Mouse (Mus musculus): Measurements from ENCODE around the gene Cdc14b. TPM values are rescaled to one million over a fixed set of nuclear protein-coding genes. Genes with fewer than 3 reads are reported as not detected.

The Cdc14b gene
- total RNA-seq, 1 experiment from 2014 or later = 5.6 TPM

DNA sequence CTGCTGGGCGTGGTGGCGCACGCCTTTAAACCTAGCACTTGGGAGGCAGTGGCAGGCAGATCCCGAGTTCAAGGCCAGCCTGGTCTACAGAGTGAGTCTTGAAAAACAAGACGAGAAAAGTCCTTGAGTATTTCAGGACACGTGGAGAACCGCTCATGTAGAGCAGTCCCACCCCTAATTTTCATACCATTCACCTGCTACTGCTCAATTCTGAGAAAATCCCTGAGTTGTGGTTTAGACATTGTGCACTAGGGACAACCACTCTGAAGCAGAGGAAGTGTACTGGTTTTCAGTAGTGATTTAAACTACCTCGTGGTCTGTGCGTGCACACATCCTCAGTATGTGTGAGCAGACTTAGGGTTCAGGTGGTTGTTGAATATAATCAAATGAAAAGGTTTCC lies 89.5 kb downstream of the Cdc14b start:
- ATAC-seq (ENCODE audit: extremely low read depth, insufficient number of reproducible peaks, low FRiP score, poor library complexity, severe bottlenecking) = no peak

- no peak for ATAC-seq (ENCODE audit: extremely low read depth, insufficient number of reproducible peaks, low FRiP score, poor library complexity, severe bottlenecking)
Measured at GRCm38 (mm10) chr13:64185176-64185575, 89.9 kb downstream of the Cdc14b start.

GRCm38 (mm10) chr13:64184361-64184760 lies 90.7 kb downstream of the Cdc14b start:
- ATAC-seq (ENCODE audit: extremely low read depth, insufficient number of reproducible peaks, low FRiP score, poor library complexity, severe bottlenecking) = no peak

DNA sequence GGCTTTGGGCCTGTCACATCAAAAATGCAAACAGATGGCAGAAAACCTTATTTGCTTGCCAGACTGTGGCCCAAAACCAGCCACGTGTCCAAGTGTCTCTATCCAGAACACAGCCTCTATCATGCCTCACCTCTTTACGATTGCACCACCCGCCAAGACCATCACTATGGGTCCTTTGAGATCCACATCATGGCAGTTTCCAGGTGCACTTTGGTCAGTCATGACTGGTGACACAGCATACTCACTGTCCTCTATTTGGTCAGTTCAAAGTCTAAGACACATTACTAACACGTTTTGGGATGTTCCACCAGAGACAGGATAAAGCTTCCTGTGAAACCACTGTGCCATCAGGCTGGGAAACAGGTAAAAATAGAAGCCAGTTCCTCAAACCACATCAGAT lies 91.5 kb downstream of the Cdc14b start:
- no peak for ATAC-seq (ENCODE audit: extremely low read depth, insufficient number of reproducible peaks, low FRiP score, poor library complexity, severe bottlenecking)

GRCm38 (mm10) chr13:64182091-64182490 lies 93.0 kb downstream of the Cdc14b start:
- ATAC-seq (ENCODE audit: extremely low read depth, insufficient number of reproducible peaks, low FRiP score, poor library complexity, severe bottlenecking) = no peak

DNA sequence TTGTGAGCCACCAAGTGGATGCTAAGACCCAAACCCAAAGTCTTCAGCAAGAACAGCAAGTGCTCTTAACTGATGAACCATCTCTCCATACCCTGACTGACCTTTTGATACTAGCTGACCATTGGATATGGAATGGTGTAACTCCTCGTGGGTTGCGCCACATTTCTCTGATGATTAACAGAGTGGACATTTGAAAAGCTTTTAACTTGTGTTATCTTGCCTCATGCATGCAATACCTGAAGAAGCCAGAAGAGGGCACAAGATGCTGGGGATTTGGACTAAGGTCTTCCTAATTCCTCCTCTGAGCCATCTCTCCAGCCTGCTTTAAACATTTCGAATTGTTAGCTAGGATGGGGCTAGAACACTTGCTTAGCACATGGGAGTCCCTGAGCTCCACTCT lies 94.2 kb downstream of the Cdc14b start:
- peak; percentile 55; the same call in 1 of the 2 replicates for ATAC-seq (ENCODE audit: extremely low read depth, insufficient number of reproducible peaks, low FRiP score, poor library complexity, severe bottlenecking)

- no peak for ATAC-seq (ENCODE audit: extremely low read depth, insufficient number of reproducible peaks, low FRiP score, poor library complexity, severe bottlenecking)
Measured at GRCm38 (mm10) chr13:64180300-64180699, 94.8 kb downstream of the Cdc14b start.

DNA sequence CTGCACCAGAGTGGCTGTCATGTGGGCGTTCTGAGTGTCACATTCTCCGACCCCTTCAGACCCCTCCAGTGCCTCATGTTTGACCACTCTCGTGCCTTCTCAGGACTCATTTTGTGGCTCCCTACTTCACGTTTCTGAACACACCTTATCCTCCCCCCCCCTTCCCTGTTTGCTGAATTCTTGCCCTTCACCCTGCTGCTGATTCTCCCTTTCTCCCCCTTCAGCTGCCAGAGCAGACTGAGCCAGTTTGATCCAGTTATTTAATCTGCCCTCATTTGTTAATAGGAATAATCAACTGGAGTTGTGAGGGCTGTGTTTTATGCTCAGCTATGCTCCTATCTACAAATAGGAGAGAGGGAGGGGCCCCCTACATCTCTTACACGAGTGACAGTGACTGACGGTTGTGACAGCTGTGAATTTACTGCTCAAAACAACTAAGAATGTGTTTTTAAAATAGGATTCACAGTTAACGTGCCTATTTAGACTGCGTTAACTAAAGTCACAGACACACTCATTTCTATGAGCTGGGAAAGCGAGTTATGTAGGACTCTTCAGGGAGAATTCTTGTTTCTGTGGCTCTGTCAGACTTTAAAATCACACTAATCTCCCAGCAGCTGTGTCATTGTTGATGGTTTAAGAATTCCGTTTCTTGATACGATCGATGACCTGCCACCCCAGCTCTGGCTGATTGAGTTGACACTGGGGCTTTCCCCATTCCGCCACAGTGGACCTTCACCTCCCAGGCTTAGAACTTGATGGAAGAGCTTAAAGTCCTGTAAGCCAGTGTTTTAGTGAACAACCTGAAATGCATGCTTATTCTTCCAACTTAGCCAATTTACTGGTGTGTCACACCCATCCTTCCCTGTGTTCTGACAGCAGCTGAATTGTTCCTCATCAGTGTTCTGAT lies 96.1 kb downstream of the Cdc14b start:
- ATAC-seq (ENCODE audit: extremely low read depth, insufficient number of reproducible peaks, low FRiP score, poor library complexity, severe bottlenecking) = no peak

GRCm38 (mm10) chr13:64178000-64178399 lies 97.1 kb downstream of the Cdc14b start:
- no peak for ATAC-seq (ENCODE audit: extremely low read depth, insufficient number of reproducible peaks, low FRiP score, poor library complexity, severe bottlenecking)

DNA sequence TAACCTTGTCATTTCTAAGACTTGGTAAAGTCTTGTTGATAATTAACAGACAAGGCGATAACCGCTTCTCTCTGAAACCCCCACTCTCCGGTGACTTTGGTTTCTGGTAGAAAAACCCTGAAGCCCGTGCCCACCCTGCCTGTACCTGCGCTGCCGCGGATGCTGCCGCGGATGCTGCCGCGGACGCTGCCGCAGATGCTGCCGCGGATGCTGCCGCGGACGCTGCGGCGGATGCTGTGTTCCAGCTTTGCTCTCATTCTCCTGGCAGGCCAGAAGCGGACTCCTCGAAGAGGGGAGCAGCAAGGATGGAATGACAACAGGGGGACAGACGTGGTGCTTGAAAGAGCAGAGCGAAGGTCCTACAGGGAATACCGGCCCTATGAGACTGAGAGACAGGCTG lies 105.3 kb downstream of the Cdc14b start:
- ATAC-seq (ENCODE audit: extremely low read depth, insufficient number of reproducible peaks, low FRiP score, poor library complexity, severe bottlenecking) = no peak

GRCm38 (mm10) chr13:64163147-64163715 lies 111.9 kb downstream of the Cdc14b start:
- no peak for ATAC-seq (ENCODE audit: extremely low read depth, insufficient number of reproducible peaks, low FRiP score, poor library complexity, severe bottlenecking)

DNA sequence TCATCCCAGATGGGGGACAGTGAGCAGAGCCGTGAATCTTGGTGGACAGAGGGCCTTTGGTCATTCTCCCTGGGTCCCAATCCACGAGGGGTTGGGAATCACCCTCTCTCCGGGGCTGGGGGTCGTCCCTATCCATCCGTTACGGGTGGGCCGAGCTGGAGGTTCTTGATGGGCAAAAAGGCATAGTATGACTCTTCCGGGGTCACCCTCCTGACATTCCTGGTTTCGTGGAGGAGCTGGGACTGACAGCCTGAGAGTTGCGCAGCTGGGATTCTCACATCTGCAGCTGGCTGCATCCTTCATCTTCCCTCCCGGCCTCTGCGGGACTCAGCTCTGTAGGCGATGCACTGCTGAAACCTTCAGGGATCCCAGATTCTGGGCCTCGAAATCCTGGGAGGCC lies 112.5 kb downstream of the Cdc14b start:
- ATAC-seq (ENCODE audit: extremely low read depth, insufficient number of reproducible peaks, low FRiP score, poor library complexity, severe bottlenecking) = no peak

GRCm38 (mm10) chr13:64161916-64162611 lies 113.0 kb downstream of the Cdc14b start:
- no peak for ATAC-seq (ENCODE audit: extremely low read depth, insufficient number of reproducible peaks, low FRiP score, poor library complexity, severe bottlenecking)

GRCm38 (mm10) chr13:64161548-64161915 lies 113.6 kb downstream of the Cdc14b start, which contains the start of gene Habp4:
Habp4 (plus strand) TSS chr13:64161824.
- peak; percentile 99 for ATAC-seq (ENCODE audit: extremely low read depth, insufficient number of reproducible peaks, low FRiP score, poor library complexity, severe bottlenecking)

DNA sequence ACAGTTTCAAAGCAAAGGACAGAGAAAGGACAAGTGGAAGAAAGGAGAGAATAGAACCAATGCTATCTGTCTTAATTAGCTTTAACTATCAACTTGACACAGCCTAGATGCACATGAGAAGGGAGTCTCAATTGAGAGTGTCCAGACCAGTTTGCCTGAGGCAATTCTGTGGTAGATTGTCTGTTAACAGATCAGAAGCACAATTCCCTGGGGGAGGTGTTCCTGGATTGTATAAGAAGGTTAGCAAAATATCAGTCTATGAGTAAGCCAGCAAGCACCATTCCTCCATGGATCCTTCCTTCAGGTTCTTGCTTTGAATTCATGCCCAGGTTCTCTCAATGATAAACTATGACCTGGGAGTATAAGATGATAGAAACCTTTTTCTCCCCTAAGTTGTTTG lies 118.1 kb downstream of the Cdc14b start:
- no peak for ATAC-seq (ENCODE audit: extremely low read depth, insufficient number of reproducible peaks, low FRiP score, poor library complexity, severe bottlenecking)

GRCm38 (mm10) chr13:64155171-64155571 lies 119.9 kb downstream of the Cdc14b start:
- ATAC-seq (ENCODE audit: extremely low read depth, insufficient number of reproducible peaks, low FRiP score, poor library complexity, severe bottlenecking) = no peak

GRCm38 (mm10) chr13:64154651-64155050 lies 120.4 kb downstream of the Cdc14b start:
- no peak for ATAC-seq (ENCODE audit: extremely low read depth, insufficient number of reproducible peaks, low FRiP score, poor library complexity, severe bottlenecking)

DNA sequence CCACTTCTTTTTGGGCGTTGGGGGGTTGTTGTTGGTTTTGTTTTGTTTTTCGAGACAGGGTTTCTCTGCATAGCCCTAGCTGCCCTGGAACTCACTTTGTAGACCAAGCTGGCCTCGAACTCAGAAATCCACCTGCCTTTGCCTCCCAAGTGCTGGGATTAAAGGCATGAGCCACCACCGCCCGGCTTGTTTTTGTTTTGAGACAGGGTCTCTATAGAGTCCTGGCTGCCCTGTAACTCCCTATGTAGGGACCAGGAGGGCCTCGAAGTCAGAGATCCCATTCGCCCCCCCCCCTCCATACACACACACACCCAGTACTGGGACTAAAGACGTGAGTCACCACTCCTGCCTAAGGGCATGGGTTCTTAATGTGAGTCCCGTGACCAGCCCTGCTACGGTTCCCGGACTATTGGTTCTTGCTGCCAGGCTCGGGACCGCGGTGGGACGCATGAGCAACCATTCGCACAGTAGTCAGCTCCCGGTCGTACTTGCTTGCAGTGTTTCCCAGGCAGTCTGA lies 121.3 kb downstream of the Cdc14b start:
- ATAC-seq (ENCODE audit: extremely low read depth, insufficient number of reproducible peaks, low FRiP score, poor library complexity, severe bottlenecking) = no peak

GRCm38 (mm10) chr13:64153083-64153682 lies 121.9 kb downstream of the Cdc14b start, which contains the start of gene Zfp367:
Zfp367 (minus strand) TSS chr13:64153202.
- peak; percentile 89 for ATAC-seq (ENCODE audit: extremely low read depth, insufficient number of reproducible peaks, low FRiP score, poor library complexity, severe bottlenecking)
